Mouse (Mus musculus): ENCODE measurements around the gene Slc16a11.
"Not testable (repeated sequence)": the region's sequence is repeated elsewhere in the genome, so short reads cannot be mapped to it uniquely, and the experiment has no call there.

Slc16a11 gene

DNA sequence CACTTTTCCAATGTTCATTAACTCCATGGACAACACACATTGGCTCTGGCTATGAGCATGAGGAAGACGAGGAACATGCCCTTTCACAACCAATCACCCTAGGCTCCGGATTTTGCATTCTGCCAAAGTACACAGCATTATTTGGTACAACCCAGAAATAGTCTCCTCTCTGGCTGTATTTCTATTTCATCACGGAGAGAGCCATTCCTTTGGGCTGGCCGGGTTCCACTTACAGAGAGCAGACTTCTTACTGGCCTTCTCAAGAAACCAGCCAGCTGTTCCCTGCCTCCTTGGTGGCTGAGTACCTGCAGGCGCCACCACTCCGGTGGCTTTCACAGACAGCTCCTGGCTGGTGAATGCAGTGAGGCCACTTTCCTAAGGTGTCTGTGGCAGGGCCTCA, at the start of gene Slc16a11:
Slc16a11 (plus strand) TSS at position 330 of the 400 bp plus-strand sequence.
- DNase-seq (ENCODE audit: low spot score) = no peak

DNA sequence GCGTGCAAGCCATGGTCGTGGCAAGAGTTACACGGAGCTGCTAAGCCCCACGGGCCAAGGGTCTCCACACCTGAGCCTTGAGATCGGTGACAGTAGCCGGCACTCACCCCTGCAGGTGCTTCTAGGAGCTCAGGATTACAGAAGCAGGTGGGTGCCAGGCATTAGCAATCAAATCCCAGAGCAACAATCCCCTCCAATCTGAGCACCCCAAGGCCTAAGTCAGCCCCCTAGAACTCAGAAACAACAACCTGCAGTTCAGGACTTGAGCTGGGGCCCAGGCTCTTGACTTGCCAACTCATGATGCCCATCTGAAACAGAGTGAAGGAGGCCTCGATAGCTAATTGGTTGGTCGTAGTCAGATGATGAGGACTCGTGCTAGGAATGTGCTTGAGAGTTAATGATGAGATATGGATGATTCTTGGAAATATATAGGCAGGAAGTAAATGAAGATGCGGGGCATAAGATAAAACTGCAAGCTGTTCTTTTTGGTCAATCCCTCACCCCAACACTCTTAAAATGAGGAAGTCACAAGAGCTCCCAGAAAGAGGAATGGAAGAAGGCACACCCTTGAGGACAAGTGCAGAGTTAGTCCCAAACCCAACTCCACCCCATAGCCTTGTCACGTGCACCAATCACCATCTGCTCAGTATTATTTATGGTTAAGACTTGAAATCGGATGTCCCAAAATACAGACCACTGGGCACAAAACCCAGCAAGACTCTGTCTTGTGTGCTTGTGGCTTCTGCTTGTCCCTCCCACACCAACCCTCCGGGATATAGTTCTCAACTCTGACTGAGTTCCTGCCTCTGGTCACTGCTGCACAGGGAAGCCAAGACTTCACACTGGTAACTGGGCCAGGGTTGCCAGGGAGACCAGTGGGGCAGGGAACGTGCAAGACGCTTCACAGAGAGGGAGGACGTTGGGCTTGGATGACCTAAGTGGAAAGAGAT, 46.3 kb upstream of the Slc16a11 start:
- no peak for DNase-seq (ENCODE audit: low spot score)

- no peak for DNase-seq (ENCODE audit: low spot score)
Observed at GRCm38 (mm10) chr11:70168136-70168535, 44.4 kb upstream of the Slc16a11 start.

DNA sequence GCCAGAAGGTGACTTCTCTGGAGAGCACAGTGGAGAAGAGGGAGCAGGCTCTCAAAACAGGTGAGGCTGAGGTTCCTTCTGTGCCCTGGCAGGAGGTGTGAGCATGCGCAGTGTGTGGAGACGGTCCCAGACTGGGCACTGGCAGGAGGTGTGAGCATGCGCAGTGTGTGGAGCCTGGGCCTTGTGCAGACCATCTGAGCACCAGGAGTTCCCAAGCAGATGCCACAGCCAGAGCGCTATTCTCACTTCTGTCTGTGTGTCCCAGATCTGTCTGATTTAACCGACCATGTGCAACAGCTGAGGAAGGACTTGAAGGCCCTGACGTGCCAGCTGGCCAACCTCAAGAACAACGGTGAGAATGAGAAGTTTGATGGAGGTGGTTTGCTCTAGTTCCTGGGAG, 43.1 kb upstream of the Slc16a11 start:
- DNase-seq (ENCODE audit: low spot score) = not testable (repeated sequence)

- DNase-seq (ENCODE audit: low spot score) = no peak
Observed at GRCm38 (mm10) chr11:70170291-70170690, 42.3 kb upstream of the Slc16a11 start.

DNA sequence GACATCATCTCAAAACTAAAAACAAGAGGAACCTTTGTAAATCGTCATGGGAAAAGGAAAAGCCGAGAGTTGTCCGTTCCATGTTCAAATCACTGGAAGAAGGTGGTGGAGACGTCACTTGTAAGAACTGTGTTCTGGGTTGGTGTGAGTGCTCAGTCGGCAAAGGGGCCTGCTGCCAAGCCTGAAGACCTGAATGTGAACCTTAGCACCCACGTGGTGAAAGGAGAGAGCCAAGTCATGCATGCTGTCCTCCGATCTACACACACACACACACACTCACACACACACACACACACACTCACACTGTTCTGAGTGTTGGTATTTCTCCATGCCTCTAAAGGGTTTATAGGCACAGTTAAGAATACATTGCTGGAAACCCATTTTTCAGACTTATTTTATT, 41.4 kb upstream of the Slc16a11 start:
- DNase-seq (ENCODE audit: low spot score) = no peak

DNA sequence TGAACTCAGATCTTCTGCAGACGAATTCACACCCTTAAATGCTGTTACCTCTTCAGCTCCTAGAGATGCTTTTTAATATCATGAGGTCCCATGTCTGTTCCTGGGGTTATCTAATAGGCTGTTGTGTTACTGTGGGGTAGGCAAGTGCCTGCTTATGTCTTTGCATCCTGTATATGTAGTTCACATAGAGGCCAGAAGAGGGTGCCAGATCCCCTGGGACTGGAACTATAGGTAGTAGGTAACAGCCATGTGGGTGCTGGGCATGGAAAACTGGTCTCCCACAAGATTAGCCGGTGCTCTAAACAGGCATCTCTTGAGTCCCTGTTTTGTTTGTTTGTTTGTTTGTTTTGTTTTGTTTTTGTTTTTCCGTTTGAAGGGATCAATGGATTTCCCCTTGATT, 40.7 kb upstream of the Slc16a11 start:
- DNase-seq (ENCODE audit: low spot score) = no peak

- DNase-seq (ENCODE audit: low spot score) = no peak
Observed at GRCm38 (mm10) chr11:70172298-70172697, 40.3 kb upstream of the Slc16a11 start.

DNA sequence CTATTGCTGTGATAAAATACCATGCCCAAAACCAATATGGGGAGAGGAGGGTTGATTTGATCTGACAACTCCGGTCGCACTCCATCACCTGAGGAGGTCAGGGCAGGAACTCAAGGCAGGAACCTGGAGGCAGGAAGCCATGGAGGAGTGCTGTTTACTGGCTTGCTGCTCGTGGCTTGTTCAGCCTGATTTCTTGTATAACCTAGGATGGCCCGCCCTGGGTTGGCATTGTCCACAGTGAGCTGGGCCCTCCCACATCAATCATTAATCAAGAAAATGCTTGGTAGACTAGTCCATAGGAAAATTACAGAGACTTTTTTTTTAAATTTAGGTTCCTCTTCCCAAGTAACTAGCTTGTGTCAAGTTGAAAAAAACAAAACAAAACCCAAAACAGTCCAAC, 38.1 kb upstream of the Slc16a11 start:
- no peak for DNase-seq (ENCODE audit: low spot score)

GRCm38 (mm10) chr11:70177647-70178046, 34.9 kb upstream of the Slc16a11 start:
- DNase-seq (ENCODE audit: low spot score) = no peak

- no peak for DNase-seq (ENCODE audit: low spot score)
Observed at GRCm38 (mm10) chr11:70178311-70178710, 34.2 kb upstream of the Slc16a11 start.

DNA sequence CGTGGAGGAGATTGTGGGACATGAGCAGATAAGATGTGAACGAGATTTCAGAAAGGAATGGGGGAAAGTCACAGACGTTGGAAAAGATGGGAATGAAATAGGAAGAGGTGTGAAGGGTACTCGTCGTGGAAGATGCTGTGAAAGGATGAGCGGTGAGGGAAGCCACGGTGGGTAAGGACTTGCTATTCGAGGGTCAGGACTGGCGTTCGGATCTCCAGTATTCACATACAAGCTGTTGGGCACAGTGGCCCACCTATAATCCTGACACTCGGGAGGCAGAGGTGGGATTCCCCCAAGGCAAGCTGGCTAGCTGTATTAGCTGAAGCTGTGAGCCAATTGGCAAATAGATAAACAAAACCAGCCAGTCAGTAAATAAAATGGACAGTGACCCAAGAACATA, 33.8 kb upstream of the Slc16a11 start:
- no peak for DNase-seq (ENCODE audit: low spot score)

DNA sequence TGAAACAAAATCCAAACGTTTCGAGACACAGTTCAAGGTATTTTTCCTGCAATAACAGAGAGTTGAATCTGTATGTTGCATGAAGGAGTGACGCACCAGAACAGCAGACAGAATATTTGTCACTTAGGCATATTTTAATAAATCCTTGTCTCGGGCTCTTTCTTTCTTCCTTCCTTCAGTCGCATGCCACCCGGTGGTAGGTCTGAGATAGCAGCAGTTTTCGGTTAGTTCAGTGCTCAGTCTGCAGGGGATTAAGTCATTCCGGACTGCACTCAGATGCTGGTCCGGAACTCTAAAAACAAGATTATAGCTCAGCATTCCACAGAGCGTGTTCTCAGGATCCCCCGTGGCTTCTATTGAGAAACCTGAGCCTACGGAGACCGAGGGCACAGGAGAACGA, 33.2 kb upstream of the Slc16a11 start:
- DNase-seq (ENCODE audit: low spot score) = no peak

GRCm38 (mm10) chr11:70180496-70180895, 32.1 kb upstream of the Slc16a11 start:
- DNase-seq (ENCODE audit: low spot score) = no peak

GRCm38 (mm10) chr11:70185120-70185519, 27.4 kb upstream of the Slc16a11 start:
- DNase-seq (ENCODE audit: low spot score) = no peak

- no peak for DNase-seq (ENCODE audit: low spot score)
Observed at GRCm38 (mm10) chr11:70189319-70190134, 23.0 kb upstream of the Slc16a11 start.

GRCm38 (mm10) chr11:70191188-70191587, 21.4 kb upstream of the Slc16a11 start:
- no peak for DNase-seq (ENCODE audit: low spot score)

DNA sequence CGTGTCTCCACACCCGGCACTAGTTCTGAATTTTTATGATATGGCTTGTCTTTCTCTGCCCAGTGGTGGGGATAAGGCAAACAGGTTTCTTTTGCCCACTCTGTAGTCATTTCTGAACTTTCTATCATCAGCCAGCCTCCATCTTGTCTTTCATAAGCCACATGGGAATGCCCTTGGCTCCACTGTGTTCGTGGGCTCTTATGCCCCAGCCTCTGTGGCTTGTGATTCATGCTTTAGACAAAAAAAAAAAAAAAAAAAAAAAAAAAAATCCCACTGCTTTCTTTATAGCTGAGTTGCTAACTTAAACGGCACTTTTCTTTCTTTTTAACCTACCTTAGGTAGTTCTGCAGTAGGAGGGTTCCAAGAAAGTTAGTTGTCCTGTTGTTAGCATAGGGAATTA, 20.4 kb upstream of the Slc16a11 start:
- DNase-seq (ENCODE audit: low spot score) = no peak

DNA sequence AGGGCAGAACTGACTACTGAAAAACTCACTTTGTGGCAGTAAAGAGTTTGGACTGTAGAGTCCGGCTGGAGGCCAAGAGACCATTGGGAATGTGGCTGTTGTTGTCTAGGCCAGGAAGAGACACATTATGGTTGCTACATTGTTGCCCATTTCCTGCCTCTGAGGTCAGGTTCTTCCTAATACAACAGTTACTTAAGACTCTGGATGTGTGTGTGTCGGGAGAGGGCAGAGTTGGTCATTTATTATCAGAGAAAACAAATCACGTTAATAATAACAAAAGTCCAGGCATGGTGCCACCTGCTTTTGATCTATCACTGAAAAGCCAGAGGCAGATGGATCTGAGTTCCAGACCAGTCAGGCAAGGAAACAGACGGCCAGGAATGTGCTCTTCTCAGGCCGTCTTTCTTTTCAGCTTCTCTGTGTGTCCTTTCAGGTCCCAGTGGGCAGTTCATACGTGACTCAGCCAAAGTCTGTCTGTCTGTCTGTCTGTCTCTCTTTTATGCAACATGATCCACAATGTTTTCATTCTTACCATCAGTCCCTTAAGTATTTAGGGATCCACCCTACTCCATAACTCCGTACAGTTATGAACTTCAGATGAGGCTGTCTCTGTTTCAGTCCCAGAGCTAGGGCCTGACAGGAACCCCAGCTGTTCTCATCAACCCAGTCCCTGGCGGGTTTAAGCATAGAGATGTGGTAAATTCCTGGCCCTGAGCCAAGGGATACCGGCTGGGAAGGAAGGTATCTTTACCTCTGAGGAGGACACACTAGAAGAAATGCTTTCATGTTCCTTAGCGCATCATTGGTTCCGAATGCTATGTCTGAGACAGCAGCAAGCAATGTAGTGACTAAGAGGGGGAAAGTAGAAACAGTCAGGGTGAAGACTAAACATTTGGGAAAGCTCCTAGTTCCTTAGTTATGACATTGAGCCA, 18.9 kb upstream of the Slc16a11 start:
- DNase-seq (ENCODE audit: low spot score) = no peak

- no peak for DNase-seq (ENCODE audit: low spot score)
Observed at GRCm38 (mm10) chr11:70198332-70198731, 14.2 kb upstream of the Slc16a11 start.

DNA sequence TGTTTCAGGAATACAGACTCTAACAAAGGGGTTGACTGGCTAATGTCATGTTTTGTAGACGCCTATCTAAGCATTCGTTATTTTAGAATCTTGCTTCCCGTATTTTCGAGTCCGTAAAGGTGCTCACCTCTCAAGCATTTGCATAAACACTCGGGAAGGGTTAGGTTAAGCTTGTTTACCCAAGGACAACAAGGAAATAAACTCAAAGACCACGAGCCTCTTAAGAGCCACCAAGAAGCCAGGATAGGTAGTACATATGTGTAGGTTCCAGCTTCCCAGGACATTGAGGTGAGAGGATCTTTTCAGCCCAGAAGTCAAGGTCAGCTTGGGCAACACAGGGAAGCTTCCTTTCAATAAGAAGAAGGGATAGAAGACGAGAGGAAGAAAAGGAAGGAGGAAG, 13.4 kb upstream of the Slc16a11 start:
- no peak for DNase-seq (ENCODE audit: low spot score)
